Mouse (Mus musculus) thymus, adult 2 months (tissue): ENCODE measurements around the gene Mreg.

Experiments used
- CTCF ChIP-seq: fragments of 200-500 bp; IDR thresholded peaks from 2 replicates; pipeline ENCODE4 v1.5.1; 2012; ENCODE audit warnings: mild to moderate bottlenecking, control low read depth, low read length, moderate library complexity, borderline replicate concordance; ENCODE audit not compliant: control insufficient read depth, poor library complexity, insufficient read depth; ENCODE audit errors: extremely low read depth
- POLR2A ChIP-seq: fragments of 200-500 bp; IDR thresholded peaks from 2 replicates; pipeline ENCODE4 v1.6.1; 2012; ENCODE audit warnings: mild to moderate bottlenecking, low read length, control low read depth, moderate library complexity; ENCODE audit not compliant: control insufficient read depth, poor library complexity, insufficient read depth; ENCODE audit errors: extremely low read depth

- no peak for TF ChIP-seq POLR2A
- TF ChIP-seq CTCF, result no peak
Measured at GRCm38 (mm10) chr1:72242581-72243143, 30.6 kb upstream of the Mreg start.
